20 mouse cellular contexts compared by ENCODE assay signal in the genomic region with DNA sequence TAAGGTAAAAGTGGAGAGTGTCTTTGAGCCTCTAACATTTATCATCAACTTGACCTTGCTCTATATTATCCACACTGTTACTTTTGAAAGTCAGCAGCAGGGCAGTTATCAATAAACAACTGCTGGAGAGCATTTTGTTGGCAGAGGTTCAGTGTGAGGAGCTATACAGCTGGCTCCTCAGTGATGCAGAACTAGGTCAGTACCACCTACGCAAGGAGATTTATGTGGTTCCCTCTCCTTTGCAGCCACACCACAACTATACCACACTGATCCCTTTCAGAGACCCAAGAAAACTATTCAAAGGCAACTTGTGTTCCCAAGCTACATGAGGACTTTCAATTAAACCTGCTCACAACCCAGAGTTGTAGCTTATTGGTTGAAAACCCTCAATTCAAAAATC. TPM values are rescaled to one million over a fixed set of nuclear protein-coding genes. Genes with fewer than 3 reads are reported as not detected.
DNase-seq lines count a peak whose midpoint lies in the region; ATAC-seq and TF ChIP-seq lines count a peak whose summit lies in the region.
"Had no signal": no experiment of that assay in that cellular context is flagged by ENCODE, and none has a peak within 500 bp of the region (broad histone marks: within the 10 kb centered on the region; RNA-seq: fewer than 3 reads in every experiment).

No protein-coding gene starts in this region.

- TF ChIP-seq CTCF in layer of hippocampus, adult 2 months (conservative IDR thresholded peaks at IDR 0.05): no peak

- no peaks in the 10 kb centered on the region for H3K9me3 ChIP-seq in heart, embryonic 14.5 days (ENCODE audit: control insufficient read depth, low read length)
- H3K9me3 ChIP-seq in kidney, embryonic 16.5 days (ENCODE audit: low read length): no peaks in the 10 kb centered on the region
- H3K9me3 ChIP-seq: hindbrain, embryonic 15.5 days; liver, embryonic 13.5 days; midbrain, embryonic 13.5 days; neural tube, embryonic 12.5 days had no signal

- no peak for DNase-seq in frontal cortex, adult 2 months (ENCODE audit: extremely low spot score in 1 of 2, low spot score in 1 of 2)
- no peak for DNase-seq in layer of hippocampus, adult 2 months (ENCODE audit: low spot score in 2 of 2)
- DNase-seq in layer of hippocampus, adult 11-12 months (ENCODE audit: low spot score): no peak
- peak; percentile 44 for DNase-seq in CD4-positive helper T cell, adult 2 months (ENCODE audit: low read depth, low spot score)
- DNase-seq in spleen, postnatal 10 days (ENCODE audit: low spot score in 2 of 2): no peak
- DNase-seq: B cell, adult 2 months; cerebellum, postnatal 10 days; forebrain, postnatal 0 days; gastrocnemius, postnatal 36 days; kidney, adult 18-20 months; layer of hippocampus, adult 9-11 months; liver, embryonic 13.5 days; lung, postnatal 4 days had no signal

- peak overlapping the region; percentile 34; the same call in 1 of the 2 replicates for H3K9ac ChIP-seq in heart, embryonic 14.5 days (ENCODE audit: low read length)
- H3K9ac ChIP-seq in kidney, embryonic 16.5 days (replicated peaks; ENCODE audit: low read length): no peak overlapping the region
- H3K9ac ChIP-seq: forebrain, postnatal 0 days; hindbrain, embryonic 15.5 days; liver, embryonic 13.5 days; midbrain, embryonic 13.5 days; neural tube, embryonic 12.5 days had no signal

- H3K4me2 ChIP-seq in heart, embryonic 14.5 days (ENCODE audit: low read length): peak overlapping the region; percentile 53
- H3K4me2 ChIP-seq in kidney, embryonic 16.5 days (replicated peaks; ENCODE audit: low read depth, low read length): no peak overlapping the region
- H3K4me2 ChIP-seq: hindbrain, embryonic 15.5 days; liver, embryonic 13.5 days; midbrain, embryonic 13.5 days; neural tube, embryonic 12.5 days had no signal

- peak; percentile 32 for ATAC-seq in frontal cortex, adult (ENCODE audit: low TSS enrichment)
- ATAC-seq in heart, embryonic 14.5 days (ENCODE audit: insufficient number of reproducible peaks, insufficient read depth, low FRiP score, low read depth): no peak
- no peak for ATAC-seq in kidney, embryonic 16.5 days (ENCODE audit: low FRiP score, low TSS enrichment)
- ATAC-seq: forebrain, postnatal 0 days; midbrain, embryonic 13.5 days had no signal

- H3K4me1 ChIP-seq in heart, embryonic 14.5 days (ENCODE audit: control insufficient read depth in 2 of 2, insufficient read depth in 2 of 2, low read length in 2 of 2): peaks cover 9 to 26% of the 10 kb centered on the region in 2 experiments
- peaks cover 16% of the 10 kb centered on the region for H3K4me1 ChIP-seq in kidney, embryonic 16.5 days (ENCODE audit: insufficient read depth, low read length)

- WGBS in heart, embryonic 14.5 days: 33% methylated on average over 1 of the region's 1 CpGs
- WGBS in kidney, embryonic 16.5 days: 58% methylated on average over 1 of the region's 1 CpGs

- H3K27me3 ChIP-seq in heart, embryonic 14.5 days (ENCODE audit: control insufficient read depth, insufficient read depth, low read length): no peaks in the 10 kb centered on the region
- H3K27me3 ChIP-seq in kidney, embryonic 16.5 days (ENCODE audit: insufficient read depth, low read length): no peaks in the 10 kb centered on the region
- H3K27me3 ChIP-seq: hindbrain, embryonic 15.5 days; liver, embryonic 13.5 days; midbrain, embryonic 13.5 days; neural tube, embryonic 12.5 days had no signal

- H3K36me3 ChIP-seq in heart, embryonic 14.5 days (ENCODE audit: control insufficient read depth, insufficient read depth, low read length): no peaks in the 10 kb centered on the region
- H3K36me3 ChIP-seq in kidney, embryonic 16.5 days (ENCODE audit: insufficient read depth, low read length): no peaks in the 10 kb centered on the region
- H3K36me3 ChIP-seq: hindbrain, embryonic 15.5 days; liver, embryonic 13.5 days; midbrain, embryonic 13.5 days; neural tube, embryonic 12.5 days had no signal

- peak overlapping the region; percentile 37; the same call in 1 of the 2 replicates for H3K27ac ChIP-seq in layer of hippocampus, adult 2 months
- peak overlapping the region; percentile 78 to 83 for H3K27ac ChIP-seq in heart, embryonic 14.5 days (replicated peaks in 1 of 2; ENCODE audit: control insufficient read depth in 1 of 2, insufficient read depth in 1 of 2, low read depth in 2 of 2, low read length in 2 of 2)
- H3K27ac ChIP-seq in kidney, embryonic 16.5 days (ENCODE audit: low read length): no peak overlapping the region
- H3K27ac ChIP-seq: hindbrain, embryonic 15.5 days; liver, embryonic 13.5 days; midbrain, embryonic 13.5 days; neural tube, embryonic 12.5 days had no signal

- no peak overlapping the region for H3K4me3 ChIP-seq in layer of hippocampus, adult 2 months
- H3K4me3 ChIP-seq in heart, embryonic 14.5 days (ENCODE audit: control insufficient read depth in 1 of 2, insufficient read depth in 1 of 2, low read depth in 1 of 2, low read length in 2 of 2): no peak overlapping the region; a peak in 1 of 4 replicates
- no peak overlapping the region for H3K4me3 ChIP-seq in kidney, embryonic 16.5 days (ENCODE audit: low read length)
- H3K4me3 ChIP-seq: erythroblast, embryonic 14.5 days; hindbrain, embryonic 15.5 days; liver, embryonic 13.5 days; midbrain, embryonic 13.5 days; neural tube, embryonic 12.5 days had no signal

RNA-seq across cellular contexts. Expression of a gene that starts 3.8 kb away (rescaled TPM):
- 32.9 and 35.2 TPM in 2 replicates for polyA plus RNA-seq in frontal cortex, adult 2 months (2012; rRNA removed)
- total RNA-seq in layer of hippocampus, adult 2 months (2021): 10 to 100 TPM; 80.3 to 83.6 TPM
- 17.1 and 17.2 TPM in 2 replicates for polyA plus RNA-seq in heart, embryonic 14.5 days (2014; fragmentation: Nextera tagmentation; extraction: Ambion mirVana)
- 3.8 and 5.4 TPM in 2 replicates for polyA plus RNA-seq in kidney, embryonic 16.5 days (2015; fragmentation: Nextera tagmentation; extraction: Ambion mirVana)
- polyA plus RNA-seq: erythroblast, embryonic 14.5 days had no signal

RNA-seq across cellular contexts. Expression of a gene that starts 49.4 kb away (rescaled TPM):
- 6.8 and 8.1 TPM in 2 replicates for polyA plus RNA-seq in frontal cortex, adult 2 months (2012; rRNA removed)
- total RNA-seq in layer of hippocampus, adult 2 months (2021): 1 to 10 TPM; 5.5 TPM
- polyA plus RNA-seq in heart, embryonic 14.5 days (2014; fragmentation: Nextera tagmentation; extraction: Ambion mirVana): 4.9 and 5.3 TPM in 2 replicates
- 3.5 and 4.3 TPM in 2 replicates for polyA plus RNA-seq in kidney, embryonic 16.5 days (2015; fragmentation: Nextera tagmentation; extraction: Ambion mirVana)
